Mouse (Mus musculus) urinary bladder, postnatal 4 days (tissue): ENCODE measurements around the gene Lypd4.
A peak's percentile ranks its signal among the peaks of the same experiment; 100 is the strongest.
"Not testable (repeated sequence)": the region's sequence is repeated elsewhere in the genome, so short reads cannot be mapped to it uniquely, and the experiment has no call there.

Experiments used
- DNase-seq, 2 experiments: peaks; one replicate each; pipeline ENCODE4 v3.0.0; 2021 to 2022; ENCODE audit warnings: low spot score in 2 of 2

Lypd4 gene

GRCm38 (mm10) chr7:24850899-24851303 is 18.8 kb downstream of the Lypd4 start:
- no peak for DNase-seq

GRCm38 (mm10) chr7:24850162-24850561 is 19.6 kb downstream of the Lypd4 start:
- DNase-seq, result no peak

- not testable (repeated sequence) for DNase-seq
Measured at GRCm38 (mm10) chr7:24846576-24846975, 23.2 kb downstream of the Lypd4 start.

DNA sequence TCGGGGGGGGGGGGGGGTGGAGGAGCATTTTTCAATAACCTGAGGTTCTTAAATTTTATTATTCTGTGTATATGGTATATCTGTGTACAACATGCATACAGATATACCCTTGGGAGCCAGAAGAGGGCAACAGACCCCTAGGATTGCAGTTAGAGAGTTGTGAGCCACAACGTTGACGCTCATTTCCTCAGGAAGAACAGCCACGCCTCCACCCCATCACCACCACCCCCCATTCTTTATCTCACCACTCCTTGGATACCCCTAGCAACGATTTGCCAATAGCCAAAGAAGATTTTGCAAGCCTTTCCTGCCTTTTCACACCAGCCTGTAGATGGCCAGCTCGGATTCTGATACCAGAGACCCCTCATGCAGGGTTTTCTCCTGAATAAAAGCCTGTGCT is 24.0 kb downstream of the Lypd4 start:
- no peak for DNase-seq

GRCm38 (mm10) chr7:24845181-24845580 is 24.6 kb downstream of the Lypd4 start:
- DNase-seq, result no peak

- DNase-seq, result no peak
Measured at GRCm38 (mm10) chr7:24844144-24844543, 25.6 kb downstream of the Lypd4 start.

- no peak for DNase-seq
Measured at GRCm38 (mm10) chr7:24841009-24841408, 28.7 kb downstream of the Lypd4 start.

GRCm38 (mm10) chr7:24840331-24840730 is 29.4 kb downstream of the Lypd4 start:
- no peak for DNase-seq

- DNase-seq, result no peak
Measured at GRCm38 (mm10) chr7:24839410-24839808, 30.3 kb downstream of the Lypd4 start.

DNA sequence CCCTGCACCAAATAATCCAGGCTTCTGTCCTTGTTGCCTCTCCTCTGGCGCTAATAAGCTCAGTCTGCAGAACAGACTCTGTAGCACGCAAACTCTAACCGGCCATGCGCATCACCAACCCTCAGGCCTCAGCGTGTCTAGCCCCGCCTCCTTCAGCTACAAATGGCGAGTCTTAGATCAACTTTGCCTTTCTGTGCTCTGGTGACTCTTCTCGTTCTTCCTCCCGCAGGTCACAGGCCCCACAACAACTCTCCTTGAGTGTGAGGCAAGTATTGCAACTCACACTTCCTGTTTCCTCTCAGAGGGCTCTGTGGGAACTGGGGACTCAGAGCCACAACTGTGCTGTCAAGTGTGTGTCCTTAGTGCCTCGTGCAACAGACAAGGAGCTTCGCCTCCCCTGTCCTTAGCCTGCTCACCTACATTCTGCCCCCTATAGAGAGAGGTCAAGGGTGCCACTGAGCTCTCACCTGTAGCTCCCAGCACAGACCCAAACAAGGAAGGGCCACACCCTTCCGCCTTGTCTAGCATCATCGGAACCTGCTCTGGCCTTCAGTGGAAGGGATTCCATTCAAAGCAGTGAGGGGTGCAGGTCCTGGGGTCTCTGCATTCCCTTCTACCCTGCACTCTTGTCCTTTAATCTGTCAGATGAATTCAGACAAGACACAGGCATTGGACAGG is 30.9 kb downstream of the Lypd4 start:
- not testable (repeated sequence) for DNase-seq

DNA sequence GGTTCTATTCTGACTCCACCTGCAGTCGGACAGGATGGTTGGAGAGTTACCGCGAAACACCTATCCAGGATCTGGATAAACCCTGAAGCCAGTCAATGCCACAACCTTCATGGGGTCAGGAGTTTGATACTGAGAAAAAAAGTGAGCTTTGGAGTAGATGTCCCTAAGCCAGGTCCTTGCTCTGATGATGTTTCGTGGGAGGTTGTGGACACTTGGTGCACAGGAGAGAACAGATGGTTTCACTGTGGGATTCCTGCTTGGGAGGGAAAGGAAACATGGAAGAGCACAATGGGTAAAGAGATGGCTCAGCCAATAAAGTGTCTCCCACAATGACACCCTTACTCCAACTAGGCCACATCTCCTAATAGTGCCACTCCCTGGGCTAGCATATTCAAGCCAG is 42.6 kb downstream of the Lypd4 start:
- DNase-seq, result no peak

DNA sequence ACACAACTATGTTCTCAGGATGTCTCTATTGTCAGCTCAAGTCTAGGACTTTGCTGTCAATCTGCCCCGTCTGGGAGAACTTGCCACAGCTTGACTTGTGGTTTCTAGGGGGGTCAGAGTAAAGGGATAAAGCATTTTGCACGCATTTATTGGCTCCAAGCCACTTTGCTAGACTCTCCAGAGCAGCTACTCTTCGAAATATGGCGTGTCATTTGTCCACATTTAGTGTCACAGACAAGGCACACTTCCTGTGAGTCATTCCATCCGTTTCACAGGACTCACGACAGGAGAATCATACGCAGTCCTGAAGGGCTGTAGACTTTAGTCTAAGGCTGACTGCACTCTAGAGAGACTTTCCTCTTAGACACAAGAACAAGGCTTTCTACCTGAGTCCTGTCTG is 45.3 kb downstream of the Lypd4 start:
- DNase-seq, result no peak

DNA sequence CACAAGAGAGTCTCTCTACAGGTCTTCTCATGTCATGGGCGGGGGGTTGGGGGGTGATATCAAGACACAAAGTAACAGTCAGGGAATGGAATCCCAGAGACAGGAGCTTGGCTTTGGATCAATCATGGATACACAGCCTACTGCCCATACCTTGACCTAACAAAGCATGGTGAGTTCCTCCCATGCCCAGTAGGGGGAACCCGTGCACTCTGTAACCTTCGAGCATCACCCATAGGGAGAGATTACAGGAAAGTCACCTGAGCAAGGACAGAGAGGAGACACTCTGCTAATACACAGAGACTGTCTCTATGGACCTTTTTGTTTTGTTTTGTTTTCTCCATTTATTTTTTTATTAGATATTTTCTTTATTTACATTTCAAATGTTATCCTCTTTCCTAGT is 52.2 kb downstream of the Lypd4 start:
- DNase-seq, result peak; percentile 36 to 75
